In the genomic region with DNA sequence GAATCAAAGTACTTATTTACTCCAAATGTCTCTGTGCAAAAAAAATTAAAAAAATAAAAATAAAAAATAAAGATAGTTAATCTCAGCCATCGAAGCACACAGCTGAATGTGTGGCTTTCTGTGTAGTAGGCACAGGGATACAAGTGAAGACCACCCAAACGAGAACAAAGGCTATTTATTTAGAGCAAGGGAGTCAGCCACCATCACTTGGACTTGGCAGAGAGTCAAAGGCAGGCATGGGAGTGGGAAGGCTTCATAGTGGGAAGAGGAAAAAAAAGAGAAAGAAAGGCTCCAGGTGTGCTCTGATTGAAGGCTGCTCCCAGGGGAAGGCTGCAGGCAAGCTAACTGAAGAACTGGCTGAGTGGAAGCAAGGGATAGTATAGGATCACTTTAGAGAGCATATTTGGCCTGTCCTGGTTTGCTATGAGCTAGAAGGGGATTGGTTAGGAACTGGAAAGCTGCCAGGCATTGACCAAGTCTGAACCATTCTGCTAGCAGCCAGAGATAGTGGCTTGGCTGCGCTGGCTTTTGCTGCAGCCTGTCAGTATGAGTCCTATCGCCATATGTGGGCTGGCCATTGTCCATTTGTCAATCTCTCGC, we compare ENCODE assay signal across 13 mouse cellular contexts. TPM values are rescaled to one million over a fixed set of nuclear protein-coding genes. Genes with fewer than 3 reads are reported as not detected.
DNase-seq lines count a peak whose midpoint lies in the region; ATAC-seq lines count a peak whose summit lies in the region.
"Had no signal": no experiment of that assay in that cellular context is flagged by ENCODE, and none has a peak within 500 bp of the region (broad histone marks: within the 10 kb centered on the region; RNA-seq: fewer than 3 reads in every experiment).

No protein-coding gene starts in this region.

- 61% methylated on average over 5 of the region's 5 CpGs for WGBS in midbrain, embryonic 11.5 days
- 72% methylated on average over 5 of the region's 5 CpGs for WGBS in midbrain, embryonic 10.5 days
- 25% methylated on average over 5 of the region's 5 CpGs for WGBS in hindbrain, embryonic 14.5 days
- WGBS in intestine, embryonic 15.5 days = 63% methylated on average over 5 of the region's 5 CpGs
- 51% methylated on average over 5 of the region's 5 CpGs for WGBS in kidney, embryonic 14.5 days

- no peak overlapping the region for H3K4me2 ChIP-seq in midbrain, embryonic 11.5 days
- 0 out of 2 replicates have a peak overlapping the region, but pooled peaks have one; percentile 6 for H3K4me2 ChIP-seq in hindbrain, embryonic 14.5 days (replicated peaks)
- no peak overlapping the region for H3K4me2 ChIP-seq in intestine, embryonic 15.5 days (replicated peaks)
- no peak overlapping the region for H3K4me2 ChIP-seq in kidney, embryonic 14.5 days (replicated peaks; ENCODE audit: low read depth, low read length)
- H3K4me2 ChIP-seq: liver, embryonic 13.5 days had no signal

- no peaks in the 10 kb centered on the region for H3K36me3 ChIP-seq in midbrain, embryonic 11.5 days (ENCODE audit: control insufficient read depth, insufficient read depth, low read length)
- no peaks in the 10 kb centered on the region for H3K36me3 ChIP-seq in midbrain, embryonic 10.5 days
- H3K36me3 ChIP-seq in hindbrain, embryonic 14.5 days (replicated peaks; ENCODE audit: control insufficient read depth, insufficient read depth) = no peaks in the 10 kb centered on the region
- H3K36me3 ChIP-seq in intestine, embryonic 15.5 days = no peaks in the 10 kb centered on the region
- H3K36me3 ChIP-seq in kidney, embryonic 14.5 days (ENCODE audit: control insufficient read depth, insufficient read depth, low read length) = no peaks in the 10 kb centered on the region
- H3K36me3 ChIP-seq: liver, embryonic 13.5 days had no signal

- H3K9me3 ChIP-seq in midbrain, embryonic 11.5 days (ENCODE audit: control insufficient read depth, low read length) = no peaks in the 10 kb centered on the region
- no peaks in the 10 kb centered on the region for H3K9me3 ChIP-seq in midbrain, embryonic 10.5 days (replicated peaks)
- no peaks in the 10 kb centered on the region for H3K9me3 ChIP-seq in hindbrain, embryonic 14.5 days (ENCODE audit: control insufficient read depth, low read length)
- no peaks in the 10 kb centered on the region for H3K9me3 ChIP-seq in intestine, embryonic 15.5 days
- H3K9me3 ChIP-seq in kidney, embryonic 14.5 days (ENCODE audit: control insufficient read depth, low read length) = no peaks in the 10 kb centered on the region
- H3K9me3 ChIP-seq: liver, embryonic 13.5 days had no signal

- peak; percentile 48 to 58 for DNase-seq in cerebellum, adult 18-20 months
- DNase-seq in midbrain, embryonic 11.5 days (ENCODE audit: low spot score, missing footprints) = no peak
- no peak for DNase-seq in midbrain, embryonic 10.5 days (ENCODE audit: low spot score)
- DNase-seq in hindbrain, embryonic 14.5 days (ENCODE audit: low spot score) = peak; percentile 48
- no peak for DNase-seq in embryo, embryonic 11 days
- DNase-seq: adrenal gland, adult 8-10 months; B cell, adult 2 months; liver, embryonic 13.5 days had no signal

- H3K27ac ChIP-seq in midbrain, embryonic 11.5 days (ENCODE audit: low read depth, low read length) = no peak overlapping the region
- no peak overlapping the region for H3K27ac ChIP-seq in midbrain, embryonic 10.5 days (replicated peaks)
- peak overlapping the region; percentile 51 for H3K27ac ChIP-seq in hindbrain, embryonic 14.5 days
- no peak overlapping the region for H3K27ac ChIP-seq in intestine, embryonic 15.5 days
- H3K27ac ChIP-seq in kidney, embryonic 14.5 days (ENCODE audit: low read depth, low read length) = no peak overlapping the region
- H3K27ac ChIP-seq: liver, embryonic 13.5 days; macrophage had no signal

- H3K27me3 ChIP-seq in midbrain, embryonic 11.5 days (ENCODE audit: control insufficient read depth, insufficient read depth, low read length) = peaks cover 6% of the 10 kb centered on the region
- H3K27me3 ChIP-seq in midbrain, embryonic 10.5 days (ENCODE audit: low read depth, poor library complexity, severe bottlenecking) = peaks cover 42% of the 10 kb centered on the region
- H3K27me3 ChIP-seq in hindbrain, embryonic 14.5 days (ENCODE audit: control insufficient read depth, insufficient read depth, low read length) = no peaks in the 10 kb centered on the region
- H3K27me3 ChIP-seq in intestine, embryonic 15.5 days (replicated peaks) = peaks cover 12% of the 10 kb centered on the region
- peaks cover 6% of the 10 kb centered on the region; the same call in 1 of the 2 replicates for H3K27me3 ChIP-seq in kidney, embryonic 14.5 days (ENCODE audit: control insufficient read depth, insufficient read depth, low read length)

- H3K9ac ChIP-seq in midbrain, embryonic 11.5 days (ENCODE audit: low read length) = no peak overlapping the region
- no peak overlapping the region for H3K9ac ChIP-seq in hindbrain, embryonic 14.5 days
- H3K9ac ChIP-seq in intestine, embryonic 15.5 days = no peak overlapping the region
- no peak overlapping the region for H3K9ac ChIP-seq in kidney, embryonic 14.5 days (ENCODE audit: low read depth, low read length)
- H3K9ac ChIP-seq: liver, embryonic 13.5 days had no signal

- H3K4me1 ChIP-seq in midbrain, embryonic 11.5 days (ENCODE audit: control insufficient read depth, insufficient read depth, low read length) = no peaks in the 10 kb centered on the region; the same call in 1 of the 2 replicates
- H3K4me1 ChIP-seq in midbrain, embryonic 10.5 days = peaks cover 13% of the 10 kb centered on the region
- peaks cover 15% of the 10 kb centered on the region for H3K4me1 ChIP-seq in hindbrain, embryonic 14.5 days (replicated peaks; ENCODE audit: control insufficient read depth, insufficient read depth, low read length)
- no peaks in the 10 kb centered on the region for H3K4me1 ChIP-seq in intestine, embryonic 15.5 days (replicated peaks)
- H3K4me1 ChIP-seq in kidney, embryonic 14.5 days (ENCODE audit: control insufficient read depth, insufficient read depth, low read length) = no peaks in the 10 kb centered on the region; the same call in 1 of the 2 replicates
- H3K4me1 ChIP-seq: liver, embryonic 13.5 days had no signal

- ATAC-seq in cerebellum, adult (ENCODE audit: insufficient number of reproducible peaks, low FRiP score, low TSS enrichment) = no peak
- peak; percentile 19; the same call in 1 of the 2 replicates for ATAC-seq in midbrain, embryonic 11.5 days (ENCODE audit: low FRiP score)
- peak; percentile 72 for ATAC-seq in hindbrain, embryonic 14.5 days (ENCODE audit: low FRiP score)
- ATAC-seq in intestine, embryonic 15.5 days = no peak
- no peak for ATAC-seq in kidney, embryonic 14.5 days (ENCODE audit: low FRiP score, low TSS enrichment)
- ATAC-seq: inflammation-experienced regulatory T-cells, adult 6 months had no signal

- H3K4me3 ChIP-seq in midbrain, embryonic 11.5 days (ENCODE audit: low read depth, low read length) = no peak overlapping the region
- H3K4me3 ChIP-seq in midbrain, embryonic 10.5 days = no peak overlapping the region
- no peak overlapping the region for H3K4me3 ChIP-seq in hindbrain, embryonic 14.5 days (replicated peaks; ENCODE audit: low read length)
- H3K4me3 ChIP-seq in intestine, embryonic 15.5 days (replicated peaks) = no peak overlapping the region
- no peak overlapping the region for H3K4me3 ChIP-seq in kidney, embryonic 14.5 days (ENCODE audit: low read length)
- H3K4me3 ChIP-seq: liver, embryonic 13.5 days had no signal

RNA-seq across cellular contexts. Expression of gene 9030612E09Rik, which starts 5.9 kb away (rescaled TPM):
- polyA plus RNA-seq in midbrain, embryonic 11.5 days (2014; fragmentation: Nextera tagmentation; extraction: Ambion mirVana) = 0.92 and 1.5 TPM in 2 replicates
- 0.79 and 1.3 TPM in 2 replicates for polyA plus RNA-seq in midbrain, embryonic 10.5 days (2016; fragmentation: Nextera tagmentation; extraction: Ambion mirVana)
- 1.6 and 2.3 TPM in 2 replicates for polyA plus RNA-seq in hindbrain, embryonic 14.5 days (2014; fragmentation: Nextera tagmentation; extraction: Ambion mirVana)
- polyA plus RNA-seq in intestine, embryonic 15.5 days (2015; fragmentation: Nextera tagmentation; extraction: Ambion mirVana) = 0.29 and 0.48 TPM in 2 replicates
- polyA plus RNA-seq in kidney, embryonic 14.5 days (2014; fragmentation: Nextera tagmentation; extraction: Ambion mirVana) = 0.87 and 1.6 TPM in 2 replicates
- polyA plus RNA-seq: inflammation-experienced regulatory T-cells, adult 6 months; liver, embryonic 13.5 days; macrophage had no signal

RNA-seq across cellular contexts. Expression of gene Sobp, which starts 6.1 kb away (rescaled TPM):
- 5.7 and 5.8 TPM in 2 replicates for polyA plus RNA-seq in midbrain, embryonic 11.5 days (2014; fragmentation: Nextera tagmentation; extraction: Ambion mirVana)
- 2.0 and 2.3 TPM in 2 replicates for polyA plus RNA-seq in midbrain, embryonic 10.5 days (2016; fragmentation: Nextera tagmentation; extraction: Ambion mirVana)
- polyA plus RNA-seq in hindbrain, embryonic 14.5 days (2014; fragmentation: Nextera tagmentation; extraction: Ambion mirVana) = 16.0 and 16.8 TPM in 2 replicates
- 0.96 and 1.1 TPM in 2 replicates for polyA plus RNA-seq in intestine, embryonic 15.5 days (2015; fragmentation: Nextera tagmentation; extraction: Ambion mirVana)
- polyA plus RNA-seq in kidney, embryonic 14.5 days (2014; fragmentation: Nextera tagmentation; extraction: Ambion mirVana) = 3.9 and 4.0 TPM in 2 replicates
- polyA plus RNA-seq: inflammation-experienced regulatory T-cells, adult 6 months; macrophage had no signal

RNA-seq across cellular contexts. Expression of gene Pdss2, which starts 40.9 kb away (rescaled TPM):
- polyA plus RNA-seq in midbrain, embryonic 11.5 days (2014; fragmentation: Nextera tagmentation; extraction: Ambion mirVana) = 14.7 and 16.6 TPM in 2 replicates
- polyA plus RNA-seq in midbrain, embryonic 10.5 days (2016; fragmentation: Nextera tagmentation; extraction: Ambion mirVana) = 15.2 and 16.0 TPM in 2 replicates
- polyA plus RNA-seq in hindbrain, embryonic 14.5 days (2014; fragmentation: Nextera tagmentation; extraction: Ambion mirVana) = 15.0 and 16.9 TPM in 2 replicates
- polyA plus RNA-seq in intestine, embryonic 15.5 days (2015; fragmentation: Nextera tagmentation; extraction: Ambion mirVana) = 14.8 and 17.2 TPM in 2 replicates
- 12.5 and 17.6 TPM in 2 replicates for polyA plus RNA-seq in kidney, embryonic 14.5 days (2014; fragmentation: Nextera tagmentation; extraction: Ambion mirVana)

Comparison
In these comparisons a context has a peak if more than half of its experiments do, and no peak if none do; other contexts are left out.
1. DNase-seq: peak in cerebellum, adult 18-20 months (2 of 2) and hindbrain, embryonic 14.5 days (single experiment); none in midbrain, embryonic 11.5 days (single experiment), midbrain, embryonic 10.5 days (single experiment) and embryo, embryonic 11 days (single experiment).
2. ATAC-seq: peak in midbrain, embryonic 11.5 days (single experiment) and hindbrain, embryonic 14.5 days (single experiment); none in cerebellum, adult (single experiment), intestine, embryonic 15.5 days (single experiment) and kidney, embryonic 14.5 days (single experiment).